Mouse (Mus musculus): ENCODE data around the gene Olfr481.

The Olfr481 gene

DNA sequence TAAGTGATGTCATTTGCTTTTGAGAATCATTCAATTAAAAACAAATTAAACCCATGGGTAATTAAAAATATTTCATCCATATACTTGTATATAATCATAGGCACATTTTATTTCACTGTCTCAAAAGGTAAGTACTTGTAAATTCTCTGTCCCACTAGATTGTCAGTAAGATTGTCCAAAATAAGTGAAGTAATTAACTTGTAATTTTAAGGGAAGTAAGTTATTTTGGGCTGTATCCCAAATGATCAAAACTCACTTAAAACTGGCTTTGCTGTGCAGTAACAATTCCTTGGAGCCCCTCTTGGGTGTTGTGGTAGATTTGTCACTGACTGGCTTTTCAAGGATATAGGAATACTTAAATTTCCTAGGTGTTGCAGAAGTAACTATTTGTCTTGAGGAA lies at the start of gene Olfr481:
Olfr481 (plus strand) TSS at position 301 of the 400 bp plus-strand sequence.

DNA sequence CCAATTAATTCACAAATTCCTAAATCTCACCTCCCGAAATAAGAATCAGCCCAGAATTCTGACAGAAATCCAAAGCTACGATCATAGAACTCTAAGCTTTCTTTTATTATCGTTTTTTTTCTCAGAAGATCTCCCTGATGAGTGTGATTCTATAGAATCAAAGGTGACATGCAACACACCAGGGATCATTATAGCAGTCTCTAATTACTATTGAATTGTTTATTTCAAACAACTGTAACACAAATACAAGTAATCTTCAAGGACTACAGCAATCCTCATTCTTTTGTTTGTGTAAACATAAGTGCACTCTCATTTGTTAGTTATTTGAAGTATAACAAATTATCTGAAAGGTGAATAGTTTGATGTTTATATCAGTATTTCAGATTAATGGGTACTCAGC lies 45.8 kb upstream of the Olfr481 start, which contains the start of gene Olfr478:
Olfr478 (minus strand) TSS at position 101 of the 400 bp plus-strand sequence.
- WGBS, result 70% methylated on average over 3 of the region's 3 CpGs

DNA sequence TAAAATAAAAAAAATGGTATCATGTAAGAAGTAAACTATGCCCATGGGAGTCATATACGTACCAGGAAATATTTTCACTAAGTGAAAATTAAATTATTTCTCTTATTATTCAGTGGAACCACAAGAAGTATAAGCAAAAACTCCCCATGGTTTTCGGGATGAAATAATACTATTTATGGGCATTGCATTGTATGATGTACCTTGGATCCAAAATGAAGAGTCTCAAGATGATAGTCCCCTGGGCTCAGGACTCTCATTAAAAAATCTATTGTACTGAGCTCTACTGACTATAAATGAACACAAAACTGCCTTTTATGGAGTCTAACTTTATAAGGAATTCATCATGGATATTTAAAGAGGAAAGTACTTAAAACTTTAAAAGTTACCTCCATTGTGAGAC lies 29.3 kb upstream of the Olfr481 start, which contains the start of gene Olfr479:
Olfr479 (plus strand) TSS at position 301 of the 400 bp plus-strand sequence.
- WGBS, result 91% methylated on average over 2 of the region's 2 CpGs

DNA sequence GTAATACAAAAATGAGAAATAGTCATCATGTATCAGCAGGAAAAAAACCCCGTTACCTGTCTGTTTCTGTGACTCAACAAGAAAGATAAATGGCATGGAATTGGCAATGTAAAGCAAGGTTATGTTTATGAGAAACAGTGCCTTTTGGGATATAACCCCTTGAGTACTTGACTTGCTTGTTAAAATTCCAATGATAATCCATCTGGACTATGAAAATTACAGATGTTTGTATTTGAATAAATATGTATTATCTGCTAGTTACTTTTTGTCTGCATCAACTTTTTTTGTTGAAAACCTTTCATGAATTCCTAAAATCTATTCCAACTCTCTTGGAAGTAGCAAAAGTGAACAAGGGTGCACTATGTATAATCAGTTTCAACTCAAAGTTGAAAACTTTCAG lies 12.4 kb upstream of the Olfr481 start, which contains the start of gene Olfr480:
Olfr480 (minus strand) TSS at position 101 of the 400 bp plus-strand sequence.
- 76% methylated on average over 1 of the region's 1 CpGs for WGBS

DNA sequence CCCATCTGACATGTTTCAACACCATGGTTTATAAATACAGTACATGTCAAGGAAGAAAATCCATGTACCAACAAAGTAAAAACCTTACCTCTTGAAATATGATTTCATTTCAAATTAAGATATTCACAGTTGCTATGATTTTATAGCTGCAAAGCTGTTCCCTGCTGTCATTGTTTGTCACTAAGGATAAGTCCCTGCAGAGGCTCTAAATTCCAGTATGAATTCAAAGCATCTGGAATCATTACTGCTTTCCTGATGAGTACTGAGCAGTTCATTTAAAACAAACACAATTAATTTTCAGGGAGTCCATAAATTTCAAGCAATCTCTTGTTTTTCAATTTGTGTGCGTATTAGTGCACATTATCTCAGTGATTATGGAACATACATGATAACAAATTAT lies 17.8 kb downstream of the Olfr481 start, which contains the start of gene Olfr482:
Olfr482 (minus strand) TSS at position 101 of the 400 bp plus-strand sequence.
- WGBS, result 83% methylated on average over 1 of the region's 1 CpGs

DNA sequence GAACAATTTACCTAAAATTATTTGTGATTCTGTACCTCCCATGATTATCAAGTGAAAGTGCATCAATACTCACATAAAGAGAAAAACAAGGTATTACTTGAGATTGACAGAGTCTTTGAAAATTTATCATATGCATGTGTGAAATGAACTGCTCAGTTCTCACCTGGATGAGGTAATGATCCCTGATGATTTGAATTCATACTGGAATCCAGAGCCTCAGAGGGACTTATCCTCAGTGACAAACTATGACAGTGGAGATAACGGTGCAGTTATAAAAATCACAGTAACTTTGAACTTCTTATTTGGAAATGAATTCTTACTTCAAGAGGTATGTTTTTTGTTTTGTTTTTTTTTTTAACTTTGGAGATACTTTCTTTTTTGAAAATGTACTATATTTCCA lies 20.9 kb downstream of the Olfr481 start, which contains the start of gene Olfr483:
Olfr483 (plus strand) TSS at position 301 of the 400 bp plus-strand sequence.
- WGBS, result 85% methylated on average over 1 of the region's 1 CpGs

DNA sequence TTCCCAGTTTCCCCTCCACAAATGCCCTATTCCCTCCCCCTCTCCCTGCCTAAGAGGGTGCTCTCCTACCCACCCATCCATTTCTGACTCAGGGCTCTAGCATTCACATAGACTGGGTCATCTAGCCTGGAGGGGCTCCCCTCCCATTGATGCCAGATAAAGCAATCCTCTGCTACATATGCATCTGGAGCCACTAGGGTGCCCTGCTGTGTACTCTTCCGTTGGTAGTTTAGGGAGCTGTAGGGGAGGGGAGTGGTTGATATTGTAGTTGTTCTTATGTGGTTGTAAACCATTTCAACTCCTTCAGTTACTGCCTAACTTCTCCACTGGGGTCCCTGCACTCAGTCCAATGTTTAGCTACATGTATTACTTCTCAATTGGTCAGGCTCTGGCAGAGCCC lies 41.0 kb downstream of the Olfr481 start:
- 36% methylated on average over 1 of the region's 1 CpGs for WGBS

DNA sequence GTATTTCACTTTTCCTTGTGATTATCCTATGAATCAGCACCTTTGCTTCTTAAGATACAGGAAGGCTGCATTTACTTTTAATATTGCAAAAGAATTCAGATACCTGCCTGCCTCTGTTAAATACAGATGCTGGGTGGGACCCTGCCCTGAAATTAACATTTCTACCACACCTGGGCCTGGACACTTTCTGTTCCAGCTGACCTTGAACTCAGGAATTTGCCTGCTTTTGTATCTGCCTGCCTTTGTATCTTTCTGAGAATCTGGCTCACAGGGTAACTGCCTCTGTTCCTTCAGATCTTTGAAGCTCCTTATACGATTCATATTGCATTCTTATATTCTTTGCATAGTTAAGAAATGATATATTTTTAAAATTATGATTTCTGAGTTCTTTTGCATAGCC lies 41.8 kb downstream of the Olfr481 start:
- WGBS, result 73% methylated on average over 1 of the region's 1 CpGs

DNA sequence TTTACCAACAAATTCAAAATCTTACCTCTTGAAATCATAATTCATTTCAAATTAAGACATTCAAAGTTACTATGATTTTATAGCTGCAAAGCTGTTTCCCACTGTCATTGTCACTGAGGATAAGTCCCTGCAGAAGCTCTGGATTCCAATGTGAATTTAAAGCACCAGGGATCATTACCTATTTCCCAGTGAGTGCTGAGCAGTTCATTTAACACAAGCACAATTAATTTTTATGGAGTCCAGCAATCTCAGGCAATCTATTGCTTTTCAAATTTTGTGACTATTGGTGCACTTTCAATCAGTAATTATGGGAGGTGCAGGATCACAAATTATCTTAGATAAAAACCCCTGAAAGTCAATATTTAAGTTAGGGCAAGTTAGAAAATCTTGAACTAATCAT lies 47.7 kb downstream of the Olfr481 start, which contains the start of gene Olfr484:
Olfr484 (minus strand) TSS at position 101 of the 400 bp plus-strand sequence.

Data from cerebral cortex, adult 2 months (tissue).